Mouse (Mus musculus): ENCODE measurements around the gene Fam169b. TPM values are rescaled to one million over a fixed set of nuclear protein-coding genes. Genes with fewer than 3 reads are reported as not detected.

The Fam169b gene
- polyA plus RNA-seq, 1 experiment from 2014 or later: 2.4 TPM

DNA sequence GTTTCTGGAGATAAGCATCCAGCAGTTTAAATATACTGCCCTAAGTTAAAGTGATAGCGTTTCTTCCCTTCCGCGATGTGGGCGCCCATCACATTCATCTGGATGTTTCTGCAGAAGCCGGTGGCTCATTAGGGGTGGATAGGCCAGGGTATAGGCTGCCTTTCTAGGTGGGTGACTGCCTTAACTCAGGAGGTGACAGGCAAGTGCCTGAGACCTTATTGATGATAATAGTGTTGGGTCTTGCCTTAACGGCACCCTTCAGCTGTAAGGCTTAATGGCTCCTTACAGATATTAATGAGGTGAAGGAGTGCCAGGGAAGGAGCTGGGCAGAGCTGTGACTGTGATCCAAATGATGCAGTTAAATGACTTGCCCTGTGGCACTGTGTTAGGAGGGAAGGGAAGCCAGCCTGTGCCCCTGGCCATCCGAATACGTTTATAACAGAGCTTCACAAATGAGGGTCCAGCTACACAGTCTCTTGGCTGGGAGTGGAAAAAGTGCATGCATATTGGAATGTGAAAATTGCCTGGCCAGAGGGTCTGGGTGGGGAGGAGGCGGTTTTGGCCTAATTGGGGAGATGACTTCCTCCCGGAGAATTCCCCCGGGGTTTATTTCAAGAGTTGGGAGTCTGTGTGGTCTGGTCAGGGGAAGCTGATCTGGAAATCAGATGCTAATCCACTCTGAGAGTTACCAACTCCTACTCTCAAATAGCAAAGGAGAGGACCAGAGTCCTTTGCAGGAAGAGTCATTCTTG lies 81.9 kb downstream of the Fam169b start:
- H3K36me3 ChIP-seq (ENCODE audit: control insufficient read depth, insufficient read depth, low read length): no peaks in the 10 kb centered on the region
- peaks cover 15% of the 10 kb centered on the region for H3K4me1 ChIP-seq (ENCODE audit: control insufficient read depth, insufficient read depth, low read length)
- H3K9ac ChIP-seq (ENCODE audit: low read depth, low read length): no peak overlapping the region
- H3K4me3 ChIP-seq (ENCODE audit: low read depth, low read length): no peak overlapping the region
- H3K27ac ChIP-seq (replicated peaks; ENCODE audit: low read depth, low read length): no peak overlapping the region
- no peak overlapping the region for H3K4me2 ChIP-seq (ENCODE audit: low read depth, low read length)
- ATAC-seq (ENCODE audit: low read depth): 0 out of 2 replicates have a peak, but pooled peaks have one; percentile 6
- WGBS: 44% methylated on average over 11 of the region's 11 CpGs
- 0 out of 2 replicates have a peak, but pooled peaks cover 3% of the 10 kb centered on the region for H3K9me3 ChIP-seq (ENCODE audit: control insufficient read depth, low read length)
- H3K27me3 ChIP-seq (replicated peaks; ENCODE audit: control insufficient read depth, insufficient read depth, low read length): no peaks in the 10 kb centered on the region
- DNase-seq (ENCODE audit: low spot score): peak; percentile 73

DNA sequence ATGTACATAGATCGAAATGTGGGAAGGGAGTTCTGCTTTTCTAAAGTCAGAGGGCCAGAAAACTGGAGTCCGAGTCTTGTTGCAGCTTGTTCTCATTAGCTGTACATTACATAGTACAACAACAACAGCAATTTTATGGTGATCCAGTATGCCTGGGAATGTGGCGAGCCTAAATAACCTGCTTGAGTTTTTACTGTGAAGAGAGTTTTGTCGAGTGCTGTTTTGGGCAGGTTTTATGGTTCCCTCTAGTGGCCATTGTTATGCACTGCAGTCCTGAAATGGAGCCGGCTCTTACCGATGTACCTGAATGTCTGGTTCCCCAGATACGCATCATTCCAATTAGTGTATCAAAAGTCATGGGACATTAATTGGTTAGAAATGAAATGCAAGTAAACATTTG lies 83.8 kb downstream of the Fam169b start:
- Histone ChIP-seq H3K27me3 (replicated peaks; ENCODE audit: control insufficient read depth, insufficient read depth, low read length) (no peaks in the 10 kb centered on the region), H3K36me3 (ENCODE audit: control insufficient read depth, insufficient read depth, low read length) (no peaks in the 10 kb centered on the region), H3K27ac (replicated peaks; ENCODE audit: low read depth, low read length) (no peak overlapping the region), H3K9ac (ENCODE audit: low read depth, low read length) (no peak overlapping the region), H3K4me2 (ENCODE audit: low read depth, low read length) (no peak overlapping the region; the same call in 1 of the 2 replicates), H3K4me1 (ENCODE audit: control insufficient read depth, insufficient read depth, low read length) (peaks cover 15% of the 10 kb centered on the region), H3K4me3 (ENCODE audit: low read depth, low read length) (no peak overlapping the region), H3K9me3 (ENCODE audit: control insufficient read depth, low read length) (no peaks in the 10 kb centered on the region)
- 7% methylated on average over 7 of the region's 7 CpGs for WGBS
- DNase-seq (ENCODE audit: low spot score): peak; percentile 91
- peak; percentile 65 for ATAC-seq (ENCODE audit: low read depth)

GRCm38 (mm10) chr7:68362609-68363008 lies 89.0 kb downstream of the Fam169b start:
- no peaks in the 10 kb centered on the region for H3K36me3 ChIP-seq (ENCODE audit: control insufficient read depth, insufficient read depth, low read length)
- no peak overlapping the region for H3K4me3 ChIP-seq (ENCODE audit: low read depth, low read length)
- no peaks in the 10 kb centered on the region for H3K4me1 ChIP-seq (ENCODE audit: control insufficient read depth, insufficient read depth, low read length)
- 0 out of 2 replicates have a peak, but pooled peaks cover 4% of the 10 kb centered on the region for H3K9me3 ChIP-seq (ENCODE audit: control insufficient read depth, low read length)
- H3K4me2 ChIP-seq (ENCODE audit: low read depth, low read length): no peak overlapping the region
- no peak overlapping the region for H3K9ac ChIP-seq (ENCODE audit: low read depth, low read length)
- no peak for ATAC-seq (ENCODE audit: low read depth)
- 51% methylated on average over 7 of the region's 7 CpGs for WGBS
- DNase-seq (ENCODE audit: low spot score): no peak
- no peaks in the 10 kb centered on the region for H3K27me3 ChIP-seq (replicated peaks; ENCODE audit: control insufficient read depth, insufficient read depth, low read length)
- H3K27ac ChIP-seq (replicated peaks; ENCODE audit: low read depth, low read length): no peak overlapping the region

DNA sequence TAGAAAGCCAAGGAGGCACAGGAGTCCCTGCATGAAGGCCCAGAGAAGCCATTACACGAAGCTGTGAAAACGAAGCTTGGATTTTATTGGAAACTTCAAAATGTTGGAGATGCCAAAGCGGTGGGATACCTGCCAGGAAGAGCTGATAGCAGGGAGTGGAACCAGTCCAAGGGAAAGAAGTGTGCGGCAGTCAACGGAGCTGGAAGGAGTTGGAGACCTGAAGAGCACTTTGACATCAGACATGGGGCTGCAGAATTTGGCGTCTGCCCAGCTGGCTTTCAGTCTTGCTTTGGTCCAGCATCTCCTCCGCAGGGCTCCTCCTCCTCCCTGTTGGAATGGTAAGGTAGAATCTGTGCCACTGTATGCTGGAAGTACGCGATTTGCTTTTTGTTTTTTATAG lies 92.1 kb downstream of the Fam169b start:
- Histone ChIP-seq H3K4me1 (ENCODE audit: control insufficient read depth, insufficient read depth, low read length) (no peaks in the 10 kb centered on the region), H3K4me3 (ENCODE audit: low read depth, low read length) (no peak overlapping the region), H3K9me3 (ENCODE audit: control insufficient read depth, low read length) (0 out of 2 replicates have a peak, but pooled peaks cover 4% of the 10 kb centered on the region), H3K27ac (replicated peaks; ENCODE audit: low read depth, low read length) (no peak overlapping the region), H3K27me3 (replicated peaks; ENCODE audit: control insufficient read depth, insufficient read depth, low read length) (no peaks in the 10 kb centered on the region), H3K36me3 (ENCODE audit: control insufficient read depth, insufficient read depth, low read length) (no peaks in the 10 kb centered on the region), H3K4me2 (ENCODE audit: low read depth, low read length) (no peak overlapping the region), H3K9ac (ENCODE audit: low read depth, low read length) (no peak overlapping the region)
- DNase-seq (ENCODE audit: low spot score) (peak; percentile 23), ATAC-seq (ENCODE audit: low read depth) (no peak)
- 78% methylated on average over 9 of the region's 9 CpGs for WGBS

DNA sequence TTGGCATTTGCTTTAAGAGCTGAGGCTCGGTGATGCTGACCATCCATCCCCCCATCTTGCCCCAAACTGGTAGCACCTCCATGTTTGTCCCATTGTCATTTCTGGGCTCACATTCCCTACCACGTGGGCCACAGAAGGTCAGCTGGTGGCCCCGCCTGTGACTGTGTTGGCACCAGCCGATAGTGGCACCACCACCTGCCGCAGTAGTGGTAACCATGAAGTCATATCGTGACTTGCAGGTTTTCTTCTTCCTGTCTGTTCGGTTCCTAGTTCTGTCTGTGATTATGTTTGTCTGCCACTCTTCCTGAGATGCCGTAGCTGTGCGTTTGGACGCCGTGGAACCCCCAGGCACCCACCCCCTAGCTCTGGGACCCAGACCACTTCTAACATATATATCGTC lies 95.3 kb downstream of the Fam169b start:
- ATAC-seq (ENCODE audit: low read depth) (no peak), DNase-seq (ENCODE audit: low spot score) (no peak)
- Histone ChIP-seq H3K9ac (ENCODE audit: low read depth, low read length) (no peak overlapping the region), H3K27ac (replicated peaks; ENCODE audit: low read depth, low read length) (no peak overlapping the region), H3K4me1 (ENCODE audit: control insufficient read depth, insufficient read depth, low read length) (no peaks in the 10 kb centered on the region), H3K4me3 (ENCODE audit: low read depth, low read length) (no peak overlapping the region), H3K36me3 (ENCODE audit: control insufficient read depth, insufficient read depth, low read length) (no peaks in the 10 kb centered on the region), H3K27me3 (replicated peaks; ENCODE audit: control insufficient read depth, insufficient read depth, low read length) (0 out of 2 replicates have a peak, but pooled peaks cover 9% of the 10 kb centered on the region), H3K4me2 (ENCODE audit: low read depth, low read length) (no peak overlapping the region), H3K9me3 (ENCODE audit: control insufficient read depth, low read length) (0 out of 2 replicates have a peak, but pooled peaks cover 4% of the 10 kb centered on the region)
- WGBS: 88% methylated on average over 12 of the region's 12 CpGs

- Histone ChIP-seq H3K27me3 (replicated peaks; ENCODE audit: control insufficient read depth, insufficient read depth, low read length) (0 out of 2 replicates have a peak, but pooled peaks cover 9% of the 10 kb centered on the region), H3K4me2 (ENCODE audit: low read depth, low read length) (peak overlapping the region; percentile 52), H3K4me1 (ENCODE audit: control insufficient read depth, insufficient read depth, low read length) (no peaks in the 10 kb centered on the region), H3K36me3 (ENCODE audit: control insufficient read depth, insufficient read depth, low read length) (no peaks in the 10 kb centered on the region), H3K9me3 (ENCODE audit: control insufficient read depth, low read length) (0 out of 2 replicates have a peak, but pooled peaks cover 4% of the 10 kb centered on the region), H3K9ac (ENCODE audit: low read depth, low read length) (no peak overlapping the region), H3K27ac (replicated peaks; ENCODE audit: low read depth, low read length) (no peak overlapping the region), H3K4me3 (ENCODE audit: low read depth, low read length) (peak overlapping the region; percentile 29)
- ATAC-seq (ENCODE audit: low read depth) (peak; percentile 53; the same call in 1 of the 2 replicates), DNase-seq (ENCODE audit: low spot score) (peak; percentile 86)
- WGBS: 0% methylated on average over 10 of the region's 13 CpGs
Measured at GRCm38 (mm10) chr7:68369694-68370093, 96.1 kb downstream of the Fam169b start.

GRCm38 (mm10) chr7:68374109-68374857 lies 100.6 kb downstream of the Fam169b start:
- Histone ChIP-seq H3K4me3 (ENCODE audit: low read depth, low read length) (peak overlapping the region; percentile 24), H3K36me3 (ENCODE audit: control insufficient read depth, insufficient read depth, low read length) (no peaks in the 10 kb centered on the region), H3K27ac (replicated peaks; ENCODE audit: low read depth, low read length) (no peak overlapping the region), H3K27me3 (replicated peaks; ENCODE audit: control insufficient read depth, insufficient read depth, low read length) (0 out of 2 replicates have a peak, but pooled peaks cover 9% of the 10 kb centered on the region), H3K4me2 (ENCODE audit: low read depth, low read length) (peak overlapping the region; percentile 54), H3K4me1 (ENCODE audit: control insufficient read depth, insufficient read depth, low read length) (no peaks in the 10 kb centered on the region), H3K9ac (ENCODE audit: low read depth, low read length) (0 out of 2 replicates have a peak overlapping the region, but pooled peaks have one; percentile 34), H3K9me3 (ENCODE audit: control insufficient read depth, low read length) (no peaks in the 10 kb centered on the region)
- 17% methylated on average over 16 of the region's 16 CpGs for WGBS
- ATAC-seq (ENCODE audit: low read depth) (peak; percentile 55; the same call in 1 of the 2 replicates), DNase-seq (ENCODE audit: low spot score) (peak; percentile 87)

- ATAC-seq (ENCODE audit: low read depth): peak; percentile 53; the same call in 1 of the 2 replicates
- no peak overlapping the region for H3K4me2 ChIP-seq (ENCODE audit: low read depth, low read length)
Measured at GRCm38 (mm10) chr7:68382187-68382586, 108.5 kb downstream of the Fam169b start.

More at GRCm38 (mm10) chr7:68382187-68382586, 108.5 kb downstream of the Fam169b start:
- no peaks in the 10 kb centered on the region for H3K9me3 ChIP-seq (ENCODE audit: control insufficient read depth, low read length)
- H3K4me1 ChIP-seq (ENCODE audit: control insufficient read depth, insufficient read depth, low read length): no peaks in the 10 kb centered on the region
- H3K36me3 ChIP-seq (ENCODE audit: control insufficient read depth, insufficient read depth, low read length): no peaks in the 10 kb centered on the region
- no peak overlapping the region for H3K4me3 ChIP-seq (ENCODE audit: low read depth, low read length)
- no peaks in the 10 kb centered on the region for H3K27me3 ChIP-seq (replicated peaks; ENCODE audit: control insufficient read depth, insufficient read depth, low read length)
- H3K27ac ChIP-seq (replicated peaks; ENCODE audit: low read depth, low read length): no peak overlapping the region
- DNase-seq (ENCODE audit: low spot score): peak; percentile 38
- WGBS: 32% methylated on average over 9 of the region's 9 CpGs
- H3K9ac ChIP-seq (ENCODE audit: low read depth, low read length): no peak overlapping the region

All from embryonic facial prominence, embryonic 14.5 days (tissue).